Mouse (Mus musculus) right cerebral cortex, adult 2 months (tissue): Measurements from ENCODE around the gene Vps37d.

Experiments used
- DNase-seq, 2 experiments: peaks; one replicate each; pipeline ENCODE4 v3.0.0; 2021 to 2022; ENCODE audit warnings: low spot score in 2 of 2

Gene Vps37d

DNA sequence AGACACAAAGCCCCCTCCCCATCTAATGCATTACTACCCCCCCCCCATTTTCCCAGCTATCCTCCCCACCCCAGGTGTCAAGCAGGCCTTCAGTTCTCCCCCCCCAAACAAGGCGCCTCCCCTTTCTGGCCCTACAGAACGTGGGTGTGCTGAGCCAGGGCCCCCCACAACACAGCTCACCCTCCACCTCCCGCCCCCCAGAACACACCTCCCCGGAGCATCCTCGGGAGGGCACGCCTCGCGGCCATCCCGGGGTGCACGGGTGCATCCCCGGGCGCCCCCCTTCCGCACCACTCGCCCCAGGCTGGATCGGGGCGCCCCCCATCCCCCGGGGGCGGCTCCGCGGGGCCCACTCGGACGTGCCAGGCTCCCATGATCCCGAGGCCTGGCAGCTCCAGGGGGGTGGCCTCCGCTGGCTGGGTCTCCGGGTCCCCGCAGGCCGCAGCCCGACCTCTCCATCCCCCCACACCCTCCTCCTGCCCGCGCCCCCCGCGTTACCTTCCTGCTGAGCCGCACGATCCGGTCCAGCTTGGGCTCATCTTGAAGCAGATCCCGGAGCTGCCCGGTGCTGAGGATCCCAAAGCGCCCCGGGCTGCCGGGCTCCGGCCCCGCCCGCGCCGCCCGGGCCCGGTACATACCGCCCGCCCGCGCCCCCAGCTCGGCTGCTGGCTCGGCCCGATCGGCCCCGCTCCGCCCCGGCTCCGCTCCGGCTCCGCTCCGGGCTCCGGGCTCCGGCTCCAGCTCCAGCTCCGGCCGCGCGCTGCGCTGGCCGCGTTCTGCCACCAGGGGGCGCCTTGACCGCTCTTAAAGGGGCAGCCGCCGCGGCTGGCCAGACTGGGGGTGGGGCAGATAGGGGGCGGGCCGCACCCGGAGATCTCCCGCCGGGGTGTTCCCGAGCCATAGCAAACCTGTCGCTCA lies at the start of gene Vps37d:
Gene Vps37d (minus strand): TSS at position 703 of the 918 bp plus-strand sequence.
- DNase-seq = peak; percentile 92 to 95

DNA sequence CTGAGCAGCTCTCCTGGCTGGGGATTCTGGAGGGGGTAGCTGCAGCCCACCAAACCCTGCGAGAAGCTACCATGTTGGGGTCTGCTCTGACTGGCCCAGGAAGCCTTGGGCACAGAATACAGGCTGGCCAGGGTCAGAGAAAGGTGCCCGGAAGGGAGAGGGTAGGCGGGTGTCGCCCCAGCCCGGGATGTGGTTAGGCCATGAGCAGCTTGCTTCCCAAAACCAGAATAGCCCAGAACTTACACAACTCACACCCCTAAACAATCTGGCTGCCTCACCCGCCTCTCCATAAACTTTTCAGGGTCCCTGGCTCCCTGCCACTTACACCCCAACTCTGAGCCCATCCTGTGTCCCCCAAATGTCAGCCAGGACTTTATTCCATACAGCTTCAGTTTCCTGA lies 49.6 kb upstream of the Vps37d start:
- DNase-seq = no peak

DNA sequence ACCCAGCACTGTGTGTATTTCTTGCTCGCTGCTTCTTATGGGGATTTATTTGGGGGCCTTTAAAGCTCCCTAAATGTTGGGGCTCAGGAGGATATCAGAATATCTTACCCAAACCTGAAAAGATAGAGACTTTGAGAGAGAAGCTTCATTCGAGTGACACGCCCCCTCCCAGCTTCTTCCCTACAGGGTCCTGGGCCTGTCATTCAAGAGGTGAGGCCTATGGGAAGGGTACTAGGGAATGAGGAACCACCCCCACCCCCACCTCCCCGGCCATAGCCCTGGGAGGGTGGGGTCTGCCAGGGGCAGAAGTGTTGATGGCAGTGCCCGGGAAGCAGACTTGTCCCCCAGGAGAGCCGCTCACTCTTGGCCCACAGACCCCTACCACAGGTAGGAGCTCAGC lies 48.1 kb upstream of the Vps37d start:
- peak in 1 of 2 experiments; percentile 18 for DNase-seq

DNA sequence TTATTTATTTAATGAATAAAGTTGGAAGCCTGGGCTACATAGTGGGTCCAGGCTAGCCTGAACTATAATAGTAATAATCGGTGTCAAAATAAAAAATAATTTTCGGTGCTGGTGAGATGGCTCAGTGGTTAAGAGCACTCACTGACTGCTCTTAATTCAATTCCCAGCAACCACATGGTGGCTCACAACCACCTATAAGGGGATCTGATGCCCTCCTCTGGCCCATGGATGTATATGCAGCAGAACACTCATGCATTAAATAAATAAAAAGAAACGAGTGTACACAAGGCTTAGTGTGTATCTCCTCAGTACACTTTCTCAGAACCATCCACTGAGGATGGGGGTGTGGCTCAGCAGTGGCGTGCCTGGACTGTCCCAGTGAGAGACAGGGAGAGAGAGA lies 42.7 kb upstream of the Vps37d start:
- no peak for DNase-seq

DNA sequence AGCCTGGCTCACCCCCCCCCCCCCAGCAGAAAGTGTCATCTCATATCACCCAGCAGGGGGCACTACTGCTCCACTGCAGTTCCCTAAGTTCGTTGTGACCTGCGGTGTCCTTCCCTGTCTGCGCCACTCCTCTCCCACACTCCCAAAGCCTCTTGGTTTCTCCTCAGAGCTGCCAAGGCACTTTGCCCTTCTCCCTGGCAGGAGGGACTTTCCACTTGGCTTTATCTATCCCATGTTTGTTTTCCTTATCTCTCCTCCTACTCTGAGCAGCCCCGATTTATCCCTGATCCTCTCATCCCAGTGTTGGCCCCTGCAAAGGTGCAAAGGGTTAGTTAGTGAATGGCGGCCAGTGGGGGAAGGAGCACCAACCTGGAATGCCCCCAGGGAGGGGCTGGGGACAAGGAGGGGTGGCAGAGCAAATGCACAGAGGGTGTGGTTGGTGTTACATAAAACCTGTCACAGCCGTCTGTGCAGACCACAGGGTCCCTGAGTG lies 40.6 kb upstream of the Vps37d start:
- peak; percentile 37 to 43 for DNase-seq

DNA sequence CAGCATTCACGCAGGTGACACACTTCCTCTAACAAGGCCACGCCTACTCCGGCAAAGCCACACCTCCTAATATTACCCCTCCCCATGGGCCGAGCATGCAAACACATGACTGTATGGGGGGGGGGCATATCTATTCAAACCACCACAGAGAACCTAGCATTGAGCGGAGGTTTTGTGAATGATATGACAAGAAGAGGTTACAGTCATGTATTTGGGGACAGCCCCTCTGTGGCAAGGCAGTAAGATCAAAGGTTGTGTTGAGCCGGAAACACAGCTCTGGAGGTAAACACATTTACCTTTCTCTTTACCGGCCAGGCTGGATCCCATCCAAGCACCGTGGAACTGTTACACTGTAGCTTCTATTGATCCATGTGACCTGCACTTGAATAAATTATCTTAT lies 37.2 kb upstream of the Vps37d start:
- no peak for DNase-seq

DNA sequence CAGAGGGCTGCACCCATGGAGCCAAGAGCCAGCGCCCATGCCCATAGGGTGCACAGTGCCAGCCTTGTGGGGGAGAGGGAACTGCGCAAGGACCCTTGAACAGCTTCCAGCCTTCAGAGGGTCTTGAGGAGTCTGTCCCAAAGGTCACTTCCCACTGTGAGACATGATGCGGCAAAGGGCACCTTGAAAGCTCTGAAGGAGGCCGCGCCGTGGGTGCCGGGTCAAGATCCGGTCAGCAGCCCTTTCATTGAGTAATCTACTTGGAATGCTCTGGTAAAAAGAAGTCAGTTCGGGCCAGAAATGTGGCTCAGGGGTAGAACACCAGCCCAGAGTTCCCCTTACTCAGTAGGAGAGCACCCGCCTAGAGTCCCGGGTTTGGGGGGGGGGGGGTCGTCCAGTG lies 35.7 kb upstream of the Vps37d start:
- DNase-seq = no peak

DNA sequence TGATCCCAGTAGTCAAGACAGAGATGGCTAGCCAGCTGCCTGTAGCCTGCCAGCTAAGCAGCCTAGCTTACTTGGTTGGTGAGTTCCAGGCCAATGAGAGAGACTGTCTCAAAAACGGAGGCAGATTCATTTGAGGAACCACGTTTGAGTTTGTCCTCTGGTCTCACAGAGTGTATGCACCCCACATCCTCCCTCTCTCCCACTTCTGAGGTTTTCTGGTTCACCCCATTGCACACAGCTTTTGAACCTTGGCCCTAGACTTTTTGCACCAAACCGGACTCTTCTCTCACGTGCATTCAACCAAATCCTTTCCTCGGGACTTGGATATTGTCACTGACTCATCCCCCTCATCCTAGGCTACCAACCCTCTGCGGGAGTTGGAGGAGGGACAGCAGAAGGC lies 31.9 kb upstream of the Vps37d start:
- no peak for DNase-seq

DNA sequence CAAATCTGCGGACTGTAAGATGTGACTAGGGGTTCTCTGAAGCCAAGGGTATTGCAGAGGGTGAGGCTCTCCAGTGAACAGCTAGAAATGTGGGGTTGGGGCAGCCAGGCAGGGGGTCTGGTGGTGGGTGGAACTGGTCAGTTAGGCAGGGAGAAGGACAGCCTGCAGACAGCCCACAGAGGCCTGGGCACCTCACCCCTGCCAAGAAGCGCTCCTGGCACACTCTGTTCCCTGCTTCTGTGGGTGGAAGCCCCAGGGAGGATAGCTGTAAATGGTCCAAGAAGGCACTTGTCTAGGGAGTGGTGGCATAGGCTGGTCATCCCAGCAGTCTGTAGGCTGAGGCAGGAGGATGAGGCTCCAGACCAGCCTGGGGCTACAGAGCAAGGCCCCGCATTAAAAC lies 31.4 kb upstream of the Vps37d start:
- DNase-seq = no peak

DNA sequence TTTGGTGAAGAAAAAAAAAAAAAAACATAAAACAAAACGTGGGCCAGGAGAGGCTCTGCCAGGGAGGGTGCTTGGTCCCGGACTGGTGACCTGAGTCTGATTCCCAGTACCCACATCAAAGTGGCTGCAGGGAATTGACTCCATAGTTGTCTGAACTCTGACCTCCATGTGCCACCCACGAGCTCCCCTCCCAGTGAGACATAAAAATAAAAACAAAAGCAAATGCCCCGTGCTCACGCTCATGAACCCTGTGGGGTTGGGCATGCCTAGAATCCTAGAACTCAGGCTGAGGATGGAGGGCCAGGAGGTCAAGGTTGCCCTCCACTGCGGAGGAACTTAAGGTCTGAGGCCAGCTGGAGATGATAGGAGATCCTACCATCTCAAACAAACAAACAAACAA lies 31.0 kb upstream of the Vps37d start:
- DNase-seq = no peak

DNA sequence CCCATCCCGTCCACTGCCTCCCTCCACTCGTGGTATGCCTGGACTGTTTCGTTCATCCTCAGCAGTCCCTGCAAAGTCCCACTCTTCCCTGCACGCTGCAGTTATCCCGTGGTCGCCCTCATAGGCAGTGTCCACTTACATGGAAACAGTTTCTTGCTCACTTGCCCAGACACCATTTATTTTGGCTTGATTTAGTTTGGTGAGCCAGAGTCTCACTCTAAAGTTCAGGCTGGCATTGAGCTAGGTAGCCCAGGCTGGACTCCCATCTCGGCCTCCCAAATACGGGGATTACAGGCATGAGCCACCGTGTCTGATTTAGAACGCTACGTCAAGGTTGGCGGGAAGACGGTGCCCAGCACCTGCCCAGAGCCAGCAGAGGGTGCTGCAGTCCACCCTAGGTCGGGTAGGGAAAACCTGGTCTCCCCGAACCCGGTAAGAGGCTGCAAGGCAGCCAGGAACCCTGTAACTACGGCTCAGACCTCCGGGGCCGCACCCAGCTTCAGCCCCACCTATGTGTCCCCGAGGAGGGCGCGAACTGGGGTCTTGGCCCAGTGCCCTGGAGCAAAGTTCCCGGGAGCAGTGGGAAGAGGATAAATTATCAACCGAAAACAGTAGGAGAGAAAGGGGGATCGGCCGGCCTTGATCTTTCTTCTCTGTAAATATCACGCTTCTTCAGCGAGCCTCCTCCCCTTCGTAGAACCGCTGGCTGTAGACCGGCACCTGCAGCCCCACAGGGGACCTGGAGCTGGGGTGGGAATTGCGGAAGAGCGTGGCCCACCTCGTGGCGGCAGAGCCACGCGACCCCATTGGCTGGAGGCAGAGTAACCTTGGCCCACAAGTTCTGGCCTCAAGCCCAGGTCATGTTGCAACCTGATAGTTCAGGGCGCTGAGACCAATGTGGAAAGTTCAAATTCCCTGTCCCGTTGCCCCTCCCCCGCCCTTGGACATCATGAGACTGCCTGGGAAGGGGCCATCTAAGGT lies 29.7 kb upstream of the Vps37d start:
- DNase-seq = peak; percentile 15 to 18

DNA sequence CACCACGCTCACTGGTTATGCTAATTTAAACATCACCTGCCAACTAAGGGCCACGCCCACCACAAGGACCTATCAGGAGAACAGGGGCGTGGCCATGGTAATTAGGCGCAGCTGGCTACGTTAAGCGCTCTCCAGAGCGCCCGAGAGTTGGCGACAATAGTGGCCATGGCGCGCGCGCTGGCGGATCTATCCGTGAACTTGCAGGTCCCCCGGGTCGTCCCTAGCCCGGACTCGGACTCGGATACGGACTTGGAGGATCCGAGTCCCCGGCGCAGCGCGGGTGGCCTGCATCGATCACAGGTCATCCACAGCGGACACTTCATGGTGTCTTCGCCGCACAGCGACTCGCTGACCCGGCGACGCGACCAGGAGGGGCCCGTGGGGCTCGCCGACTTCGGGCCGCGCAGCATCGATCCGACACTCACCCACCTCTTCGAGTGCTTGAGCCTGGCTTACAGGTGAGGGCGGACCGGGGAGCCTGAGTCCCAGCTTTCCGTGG lies 28.7 kb upstream of the Vps37d start:
- DNase-seq = peak; percentile 51 to 64

DNA sequence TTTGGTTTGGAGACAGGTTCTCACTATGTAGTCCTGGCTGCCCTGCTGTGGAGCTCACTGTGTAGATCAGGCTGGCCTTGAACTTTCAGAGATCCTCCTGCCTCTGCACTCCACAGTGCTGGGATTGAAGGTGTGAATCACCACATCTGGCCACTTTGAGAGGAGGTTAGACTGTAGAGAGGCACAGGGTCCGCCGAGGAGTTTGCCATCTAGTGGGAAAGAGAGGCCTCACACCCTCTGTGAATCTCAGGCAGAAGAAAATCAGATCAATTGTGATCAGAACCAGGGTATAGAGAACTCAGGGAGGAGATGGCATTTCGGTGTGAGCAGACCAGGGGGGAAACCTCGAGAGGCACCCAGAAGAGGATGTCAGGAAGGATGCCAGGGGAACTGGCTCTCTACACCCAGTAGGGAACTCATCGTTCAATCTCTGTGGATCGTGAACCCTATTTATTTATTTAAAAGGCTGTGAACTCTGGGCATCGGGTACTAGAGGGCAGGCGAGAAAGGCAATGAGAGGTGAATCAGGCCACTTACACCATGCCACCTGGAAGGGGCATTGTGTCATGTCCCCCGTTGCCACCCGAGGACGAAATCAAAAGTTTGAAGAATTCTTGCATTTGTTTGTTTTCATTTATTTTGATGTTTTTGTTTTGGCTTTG lies 26.1 kb upstream of the Vps37d start:
- DNase-seq = no peak

DNA sequence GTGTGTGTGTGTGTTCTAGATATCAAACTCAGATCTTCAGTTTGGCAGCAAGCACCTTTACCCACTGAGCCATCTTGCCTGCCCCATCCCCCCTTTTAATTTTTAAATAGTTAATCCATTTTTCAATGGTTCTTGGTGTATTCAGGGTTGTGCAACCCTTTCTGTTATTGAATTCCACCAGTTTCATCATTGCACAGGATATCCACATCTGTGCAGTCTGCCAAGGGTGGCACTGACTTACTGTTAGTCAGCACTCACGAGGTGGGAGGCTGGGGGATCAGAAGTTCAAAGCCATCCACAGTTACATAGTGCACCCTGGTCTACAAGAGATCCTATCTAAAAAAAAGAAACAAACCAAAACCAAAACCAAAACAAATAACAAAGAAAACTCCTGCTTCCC lies 22.9 kb upstream of the Vps37d start:
- DNase-seq = no peak

DNA sequence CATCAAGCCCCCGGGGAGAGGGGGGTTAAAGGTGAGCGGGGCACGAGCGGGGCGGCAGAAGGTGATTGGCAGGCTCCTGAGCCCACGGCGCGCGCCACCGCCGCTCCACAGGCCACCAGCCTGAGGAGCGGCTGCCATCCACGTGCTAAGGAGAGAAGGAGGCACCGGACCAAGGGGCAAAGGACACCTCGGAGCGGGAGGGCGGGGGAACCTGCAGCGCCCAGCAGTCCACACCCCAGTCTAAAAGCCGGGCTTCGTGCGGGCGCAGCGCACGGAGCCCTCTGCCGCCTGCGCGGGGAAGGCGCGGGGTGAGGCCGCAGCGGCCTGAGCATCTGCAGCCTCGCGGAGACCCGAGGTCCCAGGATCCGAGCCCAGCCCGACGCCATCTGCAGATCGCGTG lies 11.6 kb upstream of the Vps37d start, which contains the start of gene Mlxipl:
Gene Mlxipl (plus strand): TSS at position 238 of the 400 bp plus-strand sequence.
- DNase-seq = no peak

DNA sequence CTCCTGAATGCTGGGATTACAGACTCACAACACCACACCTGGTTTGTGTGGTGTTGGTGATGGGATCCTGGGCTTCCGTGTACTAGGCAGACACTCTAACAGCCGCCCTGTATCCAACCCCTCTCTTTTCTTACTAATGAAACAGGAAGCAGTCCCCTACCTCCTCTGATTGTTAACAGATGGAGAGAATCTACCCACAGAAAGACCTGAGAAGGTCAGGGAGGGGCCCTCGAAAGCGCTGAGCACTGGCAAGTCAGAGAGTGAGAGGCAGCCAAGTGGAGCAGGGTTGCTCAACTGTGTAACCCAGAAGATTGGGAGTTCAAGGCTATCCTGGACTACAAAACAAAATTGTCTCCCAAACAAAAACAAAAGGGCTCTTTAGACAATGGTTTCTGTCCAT lies 8.8 kb upstream of the Vps37d start:
- no peak for DNase-seq

DNA sequence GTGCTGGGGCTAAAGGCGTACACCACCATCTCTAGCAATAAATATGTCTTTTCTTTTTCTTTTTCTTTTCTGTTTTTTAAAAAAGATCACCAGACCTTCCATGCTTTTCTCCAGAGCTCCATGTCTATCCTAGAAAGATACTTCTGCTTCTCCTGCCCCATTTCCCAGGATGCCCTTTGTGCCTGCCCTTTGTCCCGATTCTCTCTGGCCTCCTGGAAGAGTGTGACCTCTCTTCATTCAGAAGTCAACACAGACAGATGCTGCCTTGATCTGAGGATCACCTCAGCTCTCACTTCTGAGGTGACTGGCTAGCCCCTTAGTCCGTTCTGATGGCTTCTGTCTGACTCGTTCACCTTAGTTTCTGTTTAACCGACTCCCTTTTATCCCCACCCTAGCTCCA lies 2.5 kb upstream of the Vps37d start:
- no peak for DNase-seq

DNA sequence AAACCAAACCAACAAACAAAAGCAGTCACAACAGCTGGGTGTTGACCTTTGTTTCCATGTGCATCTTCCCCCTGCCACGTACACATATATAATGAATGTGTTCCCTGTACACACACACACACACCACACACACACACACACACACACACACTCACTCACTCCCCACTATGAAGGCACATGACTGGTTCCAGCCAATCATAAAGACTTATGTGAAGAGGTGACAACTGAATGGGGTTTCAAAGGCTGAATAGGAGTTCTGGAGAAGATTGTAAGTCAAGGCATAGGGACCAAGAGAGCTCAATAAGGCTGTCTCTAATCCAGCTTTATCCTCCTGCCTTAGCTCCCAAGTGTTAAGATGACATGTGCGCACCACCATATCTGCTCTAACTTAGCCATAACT lies 1.5 kb upstream of the Vps37d start:
- no peak for DNase-seq

DNA sequence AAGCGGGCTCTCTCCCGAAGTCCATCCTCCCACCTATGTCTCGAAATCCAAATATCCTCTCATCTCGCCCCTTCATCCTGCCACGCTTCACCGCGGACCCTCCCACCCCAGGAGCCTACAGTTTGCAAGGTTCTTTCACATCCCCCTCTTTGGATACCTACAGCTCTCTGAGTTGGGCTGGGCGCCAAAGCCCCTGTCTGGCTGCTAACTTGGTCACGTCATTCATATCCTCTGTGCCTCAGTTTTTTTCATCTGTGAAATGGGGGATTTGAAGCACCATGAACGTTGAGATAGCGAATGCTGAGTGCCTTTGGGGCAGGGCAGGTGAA lies 380 bp upstream of the Vps37d start:
- DNase-seq = no peak

DNA sequence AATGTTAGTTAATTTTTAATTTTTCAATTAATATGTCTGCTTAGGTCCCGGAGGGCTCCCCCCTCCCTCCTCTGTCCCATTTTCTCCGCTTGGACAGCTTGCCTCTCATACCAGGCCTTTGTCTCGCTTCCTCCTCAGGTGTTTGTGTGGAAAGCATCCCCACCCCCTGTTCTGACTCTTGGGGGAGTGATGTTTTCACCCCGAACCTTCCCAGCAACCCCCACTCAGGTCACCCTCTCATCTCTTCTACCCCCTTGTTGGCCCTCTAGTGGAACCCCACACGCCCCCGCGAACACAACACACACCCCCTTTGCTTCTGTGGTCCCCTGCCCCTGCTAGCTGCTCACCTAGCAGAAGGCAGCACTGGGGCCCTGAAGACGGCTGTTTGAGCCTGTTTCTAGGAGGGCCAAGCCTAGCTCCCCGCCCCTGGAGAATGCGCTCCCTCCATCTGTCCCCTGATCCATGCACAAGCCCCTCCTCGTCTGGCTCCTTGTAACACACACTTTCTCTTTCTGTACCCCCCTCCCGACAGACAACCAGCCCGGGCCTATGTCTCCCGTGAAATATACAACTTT lies 1.0 kb downstream of the Vps37d start:
- peak; percentile 39 to 40 for DNase-seq

DNA sequence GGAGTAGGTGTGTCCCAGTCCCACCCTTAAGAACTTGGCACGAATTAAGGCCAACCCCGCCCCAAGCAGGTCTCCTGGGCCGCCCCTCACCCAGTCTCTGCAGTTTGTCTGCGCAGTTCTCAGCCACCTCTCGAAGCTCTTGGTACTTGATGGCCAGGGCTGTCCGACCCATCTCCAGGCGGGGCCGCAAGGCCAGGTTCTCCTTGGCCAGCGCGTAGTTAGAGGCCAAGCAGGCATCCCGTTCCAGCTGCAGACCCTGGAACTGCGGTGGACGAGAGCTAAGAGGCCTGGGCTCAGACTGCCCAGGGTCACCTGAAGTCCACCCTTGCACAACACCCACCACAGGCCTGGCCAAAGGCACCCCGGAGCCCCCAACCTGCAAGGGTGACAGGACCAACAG lies 1.7 kb downstream of the Vps37d start:
- DNase-seq = no peak
